In genomic region chr3:95217255-95218134, GRCm38 (mm10) we compare ENCODE assay signal across 8 mouse cellular contexts. TPM values are rescaled to one million over a fixed set of nuclear protein-coding genes. Genes with fewer than 3 reads are reported as not detected.
DNase-seq lines count a peak whose midpoint lies in the region; ATAC-seq and TF ChIP-seq lines count a peak whose summit lies in the region.

Gene Gabpb2, minus strand, starts transcription at chr3:95217916.

- no peaks in the 10 kb centered on the region for H3K9me3 ChIP-seq in embryonic facial prominence, embryonic 15.5 days (replicated peaks)
- no peaks in the 10 kb centered on the region for H3K9me3 ChIP-seq in heart, embryonic 10.5 days
- H3K9me3 ChIP-seq in kidney, embryonic 15.5 days (replicated peaks) = no peaks in the 10 kb centered on the region

- TF ChIP-seq POLR2A in bone marrow, adult 2 months (IDR thresholded peaks at IDR 0.05; ENCODE audit: borderline replicate concordance, control insufficient read depth, low read depth, low read length) = peak; percentile 93

- peak; percentile 91 for TF ChIP-seq CTCF in bone marrow, adult 2 months (IDR thresholded peaks at IDR 0.05; ENCODE audit: control insufficient read depth, insufficient read depth, low read length)

- H3K4me3 ChIP-seq in bone marrow, adult 2 months (replicated peaks; ENCODE audit: control insufficient read depth, low read depth, low read length) = peak within 1 kb of the TSS; percentile 80
- peak within 1 kb of the TSS; percentile 76 for H3K4me3 ChIP-seq in embryonic facial prominence, embryonic 15.5 days (replicated peaks)
- H3K4me3 ChIP-seq in heart, embryonic 10.5 days = peak within 1 kb of the TSS; percentile 86
- peak within 1 kb of the TSS; percentile 87 for H3K4me3 ChIP-seq in kidney, embryonic 15.5 days (replicated peaks)

- peaks cover 41% of the 10 kb centered on the region for H3K36me3 ChIP-seq in embryonic facial prominence, embryonic 15.5 days
- H3K36me3 ChIP-seq in heart, embryonic 10.5 days = peaks cover 50% of the 10 kb centered on the region
- H3K36me3 ChIP-seq in kidney, embryonic 15.5 days = peaks cover 57% of the 10 kb centered on the region

- peak within 1 kb of the TSS; percentile 95 for H3K27ac ChIP-seq in bone marrow, adult 2 months (ENCODE audit: control insufficient read depth, insufficient read depth, low read depth, low read length, poor library complexity)
- H3K27ac ChIP-seq in embryonic facial prominence, embryonic 15.5 days (replicated peaks) = peak within 1 kb of the TSS; percentile 100
- peak within 1 kb of the TSS; percentile 99 for H3K27ac ChIP-seq in heart, embryonic 10.5 days
- peak within 1 kb of the TSS; percentile 100 for H3K27ac ChIP-seq in kidney, embryonic 15.5 days

- WGBS in bone marrow, adult 2 months = under 1% methylated on average over 56 of the region's 56 CpGs
- under 1% methylated on average over 56 of the region's 56 CpGs for WGBS in embryonic facial prominence, embryonic 15.5 days
- WGBS in heart, embryonic 10.5 days = under 1% methylated on average over 56 of the region's 56 CpGs
- WGBS in kidney, embryonic 15.5 days = under 1% methylated on average over 56 of the region's 56 CpGs

- no peaks in the 10 kb centered on the region for H3K27me3 ChIP-seq in embryonic facial prominence, embryonic 15.5 days
- no peaks in the 10 kb centered on the region for H3K27me3 ChIP-seq in heart, embryonic 10.5 days (ENCODE audit: insufficient read depth, poor library complexity, severe bottlenecking)
- no peaks in the 10 kb centered on the region for H3K27me3 ChIP-seq in kidney, embryonic 15.5 days

- peak within 1 kb of the TSS; percentile 53 for H3K4me2 ChIP-seq in embryonic facial prominence, embryonic 15.5 days (replicated peaks)
- peak within 1 kb of the TSS; percentile 69 for H3K4me2 ChIP-seq in kidney, embryonic 15.5 days

- DNase-seq in 416B (ENCODE audit: low read depth) (peak; percentile 98), liver (peak; percentile 97)
- peak; percentile 98 for DNase-seq in heart, embryonic 10.5 days (ENCODE audit: low spot score)
- DNase-seq in spleen, postnatal 4 days (ENCODE audit: low spot score in 2 of 2) = peak; percentile 97 to 100

- peak within 1 kb of the TSS; percentile 92 for H3K9ac ChIP-seq in embryonic facial prominence, embryonic 15.5 days
- H3K9ac ChIP-seq in kidney, embryonic 15.5 days = peak within 1 kb of the TSS; percentile 93

- H3K4me1 ChIP-seq in bone marrow, adult 2 months (ENCODE audit: control insufficient read depth, insufficient read depth, low read length) = no peaks in the 10 kb centered on the region
- H3K4me1 ChIP-seq in embryonic facial prominence, embryonic 15.5 days = peaks cover 12% of the 10 kb centered on the region
- H3K4me1 ChIP-seq in heart, embryonic 10.5 days = peaks cover 12% of the 10 kb centered on the region; the same call in 1 of the 2 replicates
- peaks cover 17% of the 10 kb centered on the region for H3K4me1 ChIP-seq in kidney, embryonic 15.5 days

- ATAC-seq in embryonic facial prominence, embryonic 15.5 days (ENCODE audit: insufficient number of reproducible peaks, low FRiP score, low TSS enrichment, low read depth) = peak; percentile 92
- peak; percentile 93 for ATAC-seq in kidney, embryonic 15.5 days (replicated peaks; ENCODE audit: low FRiP score)
- ATAC-seq in monocyte, adult 5-6 weeks (replicated peaks; ENCODE audit: insufficient number of reproducible peaks, low FRiP score, low TSS enrichment, poor library complexity, severe bottlenecking) = peak; percentile 92

RNA-seq across cellular contexts. Expression of gene Gabpb2, which starts in this region (rescaled TPM):
- polyA plus RNA-seq in bone marrow, adult 2 months (2011; ENCODE audit: insufficient read depth, insufficient read length, low replicate concordance, missing spikeins) = 28.4 and 28.5 TPM in 2 replicates
- polyA plus RNA-seq in embryonic facial prominence, embryonic 15.5 days (2015; fragmentation: Nextera tagmentation; extraction: Ambion mirVana) = 8.9 and 9.8 TPM in 2 replicates
- 8.7 and 8.8 TPM in 2 replicates for polyA plus RNA-seq in heart, embryonic 10.5 days (2016; fragmentation: Nextera tagmentation; extraction: Ambion mirVana)
- 10.0 and 10.6 TPM in 2 replicates for polyA plus RNA-seq in kidney, embryonic 15.5 days (2015; fragmentation: Nextera tagmentation; extraction: Ambion mirVana)
- 87.0 to 129 TPM (median 91.1 TPM) in 3 replicates for total RNA-seq in monocyte, adult 5-6 weeks (2017)

Comparison
In these comparisons a context has a peak if more than half of its experiments do, and no peak if none do; other contexts are left out.
1. Peak in every context shown above with its lines: DNase-seq, ATAC-seq, H3K4me3 ChIP-seq and H3K27ac ChIP-seq.